Mouse (Mus musculus) thymus, adult 2 months (tissue): Measurements from ENCODE around the gene Mrpl51.
"Not testable (repeated sequence)": the region's sequence is repeated elsewhere in the genome, so short reads cannot be mapped to it uniquely, and the experiment has no call there.

Source experiments
- CTCF ChIP-seq: fragments of 200-500 bp; IDR thresholded peaks from 2 replicates; pipeline ENCODE4 v1.5.1; 2012; ENCODE audit warnings: mild to moderate bottlenecking, control low read depth, low read length, moderate library complexity, borderline replicate concordance; ENCODE audit not compliant: control insufficient read depth, poor library complexity, insufficient read depth; ENCODE audit errors: extremely low read depth
- POLR2A ChIP-seq: fragments of 200-500 bp; IDR thresholded peaks from 2 replicates; pipeline ENCODE4 v1.6.1; 2012; ENCODE audit warnings: mild to moderate bottlenecking, low read length, control low read depth, moderate library complexity; ENCODE audit not compliant: control insufficient read depth, poor library complexity, insufficient read depth; ENCODE audit errors: extremely low read depth

- not testable (repeated sequence) for TF ChIP-seq CTCF, POLR2A
These were observed 29.6 kb upstream of the Mrpl51 start for GRCm38 (mm10) chr6:125161971-125162370.
